Mouse (Mus musculus) olfactory bulb, adult 2 months (tissue): ENCODE results near the gene Lsm5.

Experiments
- CTCF ChIP-seq: fragments of 200-500 bp; IDR thresholded peaks from 2 replicates; pipeline ENCODE4 v1.5.1; 2012; ENCODE audit warnings: low read depth, mild to moderate bottlenecking, low read length, moderate library complexity; ENCODE audit not compliant: insufficient read depth
- POLR2A ChIP-seq: fragments of 200-500 bp; IDR thresholded peaks from 2 replicates; pipeline ENCODE4 v1.6.1; 2012; ENCODE audit warnings: mild to moderate bottlenecking, low read depth, low read length, moderate library complexity; ENCODE audit not compliant: insufficient read depth

- TF ChIP-seq CTCF (no peak), POLR2A (no peak)
Measured at GRCm38 (mm10) chr6:56732545-56732944, 28.0 kb upstream of the Lsm5 start.
